Mouse (Mus musculus): Measurements from ENCODE around the gene Cdkn1c.
A peak's percentile ranks its signal among the peaks of the same experiment; 100 is the strongest.

Cdkn1c gene

GRCm38 (mm10) chr7:143437231-143437893 lies 23.5 kb downstream of the Cdkn1c start:
- no peak for DNase-seq (ENCODE audit: low read depth, low spot score)

- peak; percentile 83 for DNase-seq (ENCODE audit: low read depth, low spot score)
These were observed 27.5 kb downstream of the Cdkn1c start for GRCm38 (mm10) chr7:143433331-143433730.

GRCm38 (mm10) chr7:143432631-143433030 lies 28.2 kb downstream of the Cdkn1c start:
- DNase-seq (ENCODE audit: low read depth, low spot score), result peak; percentile 30

- DNase-seq (ENCODE audit: low read depth, low spot score), result no peak
These were observed 31.9 kb downstream of the Cdkn1c start for GRCm38 (mm10) chr7:143428814-143429499.

GRCm38 (mm10) chr7:143428142-143428813 lies 32.6 kb downstream of the Cdkn1c start:
- no peak for DNase-seq (ENCODE audit: low read depth, low spot score)

GRCm38 (mm10) chr7:143419585-143420160 lies 41.2 kb downstream of the Cdkn1c start:
- no peak for DNase-seq (ENCODE audit: low read depth, low spot score)

- peak; percentile 33 for DNase-seq (ENCODE audit: low read depth, low spot score)
These were observed 43.0 kb downstream of the Cdkn1c start for GRCm38 (mm10) chr7:143417875-143418274.

- peak; percentile 85 for DNase-seq (ENCODE audit: low read depth, low spot score)
These were observed 44.4 kb downstream of the Cdkn1c start for GRCm38 (mm10) chr7:143416406-143416805.

- DNase-seq (ENCODE audit: low read depth, low spot score), result no peak
These were observed 45.8 kb downstream of the Cdkn1c start for GRCm38 (mm10) chr7:143415070-143415469.

GRCm38 (mm10) chr7:143412606-143413005 lies 48.2 kb downstream of the Cdkn1c start:
- peak; percentile 25 for DNase-seq (ENCODE audit: low read depth, low spot score)

- DNase-seq (ENCODE audit: low read depth, low spot score), result peak; percentile 53
These were observed 52.2 kb downstream of the Cdkn1c start for GRCm38 (mm10) chr7:143408615-143409021.

All from skeletal muscle tissue, adult 2 months (tissue).